Mouse (Mus musculus): ENCODE measurements around the gene Nus1.

Nus1 gene

DNA sequence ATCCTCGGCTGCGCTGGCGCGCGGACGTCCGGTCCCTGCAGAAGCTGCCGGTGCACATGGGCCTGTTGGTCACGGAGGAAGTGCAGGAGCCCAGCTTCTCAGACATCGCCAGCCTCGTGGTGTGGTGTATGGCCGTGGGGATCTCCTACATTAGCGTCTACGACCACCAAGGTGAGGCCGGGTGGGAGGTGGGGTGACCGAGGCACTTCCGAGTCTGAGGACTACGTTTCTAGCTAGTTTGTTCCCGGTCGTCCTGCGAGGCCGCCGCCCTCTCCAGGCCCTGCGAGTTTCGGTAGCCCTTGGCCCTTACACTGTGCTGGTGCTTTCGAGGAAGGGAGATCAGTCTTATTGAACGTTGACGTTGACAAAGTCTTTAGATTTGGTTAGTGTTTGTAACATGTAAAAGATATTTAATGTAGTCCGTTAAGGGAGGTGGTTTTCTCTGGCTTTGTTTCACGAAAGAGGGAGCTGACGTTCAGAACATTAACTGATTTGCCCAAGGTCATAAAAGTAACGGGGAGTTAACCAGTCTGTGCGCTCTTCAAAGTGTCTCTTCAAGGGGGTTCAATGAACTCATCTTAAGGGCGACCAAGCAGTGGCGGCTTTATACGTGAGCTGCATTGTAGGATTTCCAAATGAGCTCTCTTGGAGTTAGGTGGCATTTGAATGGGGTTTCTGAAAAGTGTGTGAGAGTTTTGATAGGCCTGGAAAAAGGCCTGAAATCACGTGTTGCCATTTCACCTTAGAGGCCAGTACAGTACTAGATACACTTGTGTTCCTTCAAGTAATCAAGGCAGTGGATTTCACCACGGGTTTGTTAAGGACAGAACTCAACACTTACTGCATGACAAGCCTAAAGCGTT lies 882 bp downstream of the Nus1 start:
- DNase-seq (ENCODE audit: low read depth, low spot score): peak; percentile 41

DNA sequence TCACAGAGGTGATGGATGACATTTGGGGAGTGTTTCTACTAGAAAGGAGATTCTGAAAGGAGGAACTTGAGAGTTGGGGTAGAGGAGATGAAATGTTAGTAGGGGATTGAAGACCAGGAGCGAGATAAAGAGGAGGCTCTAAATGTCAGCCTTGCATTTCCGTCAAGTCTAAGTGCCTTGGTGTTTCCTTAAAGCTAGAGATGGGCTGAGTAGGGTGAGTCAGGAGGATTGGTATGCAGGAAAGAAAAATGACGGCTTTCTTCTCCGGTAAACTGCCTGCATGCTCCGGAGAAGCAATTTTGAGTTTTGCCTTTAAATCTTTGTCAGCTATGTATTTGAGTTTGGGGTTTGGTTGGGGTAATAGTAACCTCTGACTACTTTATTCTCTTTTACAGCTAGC lies 1.6 kb downstream of the Nus1 start:
- DNase-seq (ENCODE audit: low read depth, low spot score): no peak

DNA sequence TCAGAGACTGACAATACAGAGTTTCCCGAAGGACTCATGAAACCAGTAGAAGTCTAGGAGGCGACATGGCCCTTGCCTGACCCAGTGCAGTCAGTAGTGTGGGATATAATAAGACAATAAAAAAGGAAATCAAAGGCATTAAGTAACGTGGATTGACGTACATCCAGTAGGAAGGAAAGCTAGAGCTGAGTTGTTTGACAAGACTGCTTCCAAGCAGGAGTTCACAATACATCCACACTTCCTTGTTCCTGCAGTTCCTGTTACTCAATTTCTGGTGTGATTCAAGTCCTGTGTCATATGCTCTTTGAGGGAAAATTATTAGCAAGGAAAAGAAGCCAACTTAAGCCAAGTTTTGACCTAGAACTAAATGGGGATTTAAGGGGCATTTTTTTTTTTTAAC lies 2.1 kb downstream of the Nus1 start:
- no peak for DNase-seq (ENCODE audit: low read depth, low spot score)

GRCm38 (mm10) chr10:52420526-52420925 lies 3.2 kb downstream of the Nus1 start:
- DNase-seq (ENCODE audit: low read depth, low spot score): no peak

DNA sequence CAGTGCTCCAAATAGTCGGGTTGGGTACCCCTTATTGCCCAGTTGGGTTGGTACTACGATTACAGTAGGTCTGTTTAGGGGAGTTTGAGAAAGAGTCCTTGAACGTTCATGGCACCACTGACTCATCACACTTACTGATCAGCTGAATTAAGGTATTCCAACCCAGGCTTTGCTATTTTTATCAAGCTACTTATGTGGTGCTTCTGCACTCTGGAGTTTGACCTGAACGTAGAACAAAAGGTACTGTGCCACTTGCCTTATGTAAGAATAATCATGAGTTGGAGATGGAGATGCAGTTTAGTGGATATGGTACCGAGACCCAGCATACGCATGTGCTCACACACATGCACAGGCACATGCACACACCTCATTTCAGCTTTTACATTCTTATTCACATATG lies 4.4 kb downstream of the Nus1 start:
- no peak for DNase-seq (ENCODE audit: low read depth, low spot score)

GRCm38 (mm10) chr10:52423097-52423496 lies 5.8 kb downstream of the Nus1 start:
- DNase-seq (ENCODE audit: low read depth, low spot score): no peak

DNA sequence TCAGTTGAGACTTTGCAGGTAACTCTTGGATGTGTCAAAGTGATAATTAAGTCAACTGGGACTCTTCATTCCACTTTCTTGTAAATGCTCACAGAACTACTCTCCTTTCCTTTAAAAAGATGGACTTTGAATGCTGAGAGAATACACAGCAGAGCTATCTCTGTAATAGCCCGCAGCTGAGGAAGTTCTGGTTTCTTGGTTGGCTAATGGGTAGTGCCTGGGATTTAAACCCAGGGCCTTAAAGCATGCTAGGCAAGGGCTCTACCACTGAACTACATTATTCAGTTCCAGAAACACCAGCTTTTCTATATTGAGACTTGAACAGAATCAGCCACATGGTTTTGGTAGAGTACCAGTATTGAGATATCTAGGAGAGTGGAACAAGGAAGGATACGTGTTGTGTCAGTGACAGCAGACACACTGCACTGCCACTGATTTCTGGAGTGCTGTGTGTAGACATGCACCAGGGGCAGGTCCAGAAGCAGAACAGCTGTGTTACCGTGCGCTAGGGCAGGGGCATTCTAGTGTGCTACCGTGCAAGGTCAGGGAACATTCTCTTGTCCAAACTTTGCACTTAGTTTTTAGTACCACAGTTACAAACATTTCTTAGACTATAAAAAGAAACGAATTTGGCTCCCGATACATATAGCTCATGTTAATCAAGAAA lies 9.1 kb downstream of the Nus1 start:
- DNase-seq (ENCODE audit: low read depth, low spot score): no peak

DNA sequence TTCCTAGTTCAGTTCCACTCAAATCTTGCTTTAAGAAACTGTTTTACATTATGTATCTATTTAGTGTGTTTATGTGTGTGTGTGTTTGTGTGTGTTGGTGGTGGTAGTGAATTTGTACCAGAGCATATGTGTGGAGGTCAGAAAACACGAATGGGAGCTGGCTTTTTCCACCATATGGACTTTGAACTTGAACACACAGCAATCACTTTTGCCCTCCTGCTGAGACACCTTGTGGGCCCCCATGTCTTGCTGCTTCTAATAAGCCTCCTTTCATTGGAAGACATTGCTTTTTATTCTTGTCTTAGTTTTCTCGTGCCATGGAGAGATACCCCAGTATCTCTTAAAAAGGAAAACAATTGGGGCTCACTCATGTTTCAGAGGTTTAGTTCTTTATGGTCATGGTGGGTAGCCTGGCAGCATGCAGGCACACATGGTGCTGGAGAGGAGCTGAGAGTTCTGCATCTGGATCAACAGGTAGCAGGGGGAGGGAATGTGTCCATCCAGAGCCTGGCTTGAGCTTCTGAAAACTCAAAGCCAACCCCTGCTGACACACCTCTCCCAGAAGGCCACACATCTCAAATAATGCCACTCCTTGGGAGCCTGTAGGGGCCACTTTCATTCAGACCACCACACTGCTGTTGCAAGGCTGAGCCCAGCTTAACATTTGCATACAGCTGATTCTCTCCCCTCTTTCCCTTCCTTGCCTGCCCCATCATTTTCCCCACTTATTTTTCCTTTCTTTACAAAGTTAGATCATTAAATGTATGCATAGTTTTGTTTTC lies 10.5 kb downstream of the Nus1 start:
- no peak for DNase-seq (ENCODE audit: low read depth, low spot score)

DNA sequence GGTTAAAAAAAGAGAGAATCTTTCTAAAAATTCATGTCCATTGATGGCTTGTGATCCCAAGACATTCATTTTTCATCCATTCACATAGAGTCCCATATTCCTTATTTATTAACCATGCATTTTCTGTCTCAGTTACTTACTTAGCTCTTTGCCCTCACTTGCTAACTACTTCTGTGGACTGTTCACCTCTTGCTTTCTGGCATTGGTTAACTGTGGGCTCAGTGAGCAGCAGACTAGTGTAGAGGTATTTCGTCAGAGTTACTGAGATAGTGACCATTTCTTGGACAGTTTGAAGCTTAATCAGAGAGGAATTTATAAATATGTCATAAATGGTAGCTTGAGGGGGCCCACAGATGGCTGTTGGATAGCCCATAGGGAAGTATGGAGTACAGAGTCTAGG lies 13.6 kb downstream of the Nus1 start:
- no peak for DNase-seq (ENCODE audit: low read depth, low spot score)

DNA sequence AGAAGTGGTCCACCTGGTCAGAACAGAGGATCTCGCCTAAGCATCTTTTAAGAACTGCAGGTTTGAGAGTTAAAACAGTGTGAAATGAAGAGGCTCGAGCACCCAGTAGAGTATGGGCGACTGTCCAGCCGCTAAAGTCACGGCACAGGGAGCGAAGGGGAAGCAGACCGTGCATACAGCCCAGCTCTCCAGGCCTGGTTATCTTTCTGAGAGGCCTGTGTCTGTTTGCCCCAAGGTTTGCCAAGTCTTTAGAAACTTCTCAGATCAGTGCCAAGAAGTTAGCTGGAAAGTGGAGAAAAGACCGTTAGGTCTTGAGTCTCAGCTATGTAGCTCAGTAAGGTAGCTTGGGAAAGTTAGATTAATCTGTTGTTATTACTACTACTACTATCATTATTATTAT lies 17.5 kb downstream of the Nus1 start:
- no peak for DNase-seq (ENCODE audit: low read depth, low spot score)

GRCm38 (mm10) chr10:52460614-52461013 lies 43.3 kb downstream of the Nus1 start:
- DNase-seq (ENCODE audit: low read depth, low spot score): no peak

GRCm38 (mm10) chr10:52463941-52464739 lies 46.8 kb downstream of the Nus1 start:
- no peak for DNase-seq (ENCODE audit: low read depth, low spot score)

DNA sequence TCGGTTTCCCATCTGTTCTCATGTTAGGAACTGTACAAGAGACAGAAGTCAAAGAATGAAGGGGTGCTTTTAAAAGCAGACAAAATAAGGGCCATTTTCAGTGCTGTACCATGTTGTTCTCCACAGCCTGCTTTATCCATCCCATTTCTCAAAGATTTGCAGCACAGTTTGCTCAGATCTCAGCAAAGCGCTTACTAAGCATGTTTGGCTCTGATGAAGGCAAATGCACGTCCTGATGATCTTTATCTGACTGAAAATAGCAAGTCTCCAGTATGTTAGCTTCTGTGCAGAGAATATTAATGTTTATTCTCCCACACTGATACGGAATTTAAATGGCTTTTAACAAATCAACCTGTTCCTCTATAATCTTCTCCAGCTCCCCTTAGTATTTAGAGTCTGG lies 54.2 kb downstream of the Nus1 start:
- DNase-seq (ENCODE audit: low read depth, low spot score): no peak

Measured in forelimb bud, embryonic 11.5 days (tissue).